Mouse (Mus musculus): ENCODE data around the gene Dazl. TPM values are rescaled to one million over a fixed set of nuclear protein-coding genes. Genes with fewer than 3 reads are reported as not detected.

Gene Dazl
- polyA plus RNA-seq, 1 experiment from 2014 or later: not detected

DNA sequence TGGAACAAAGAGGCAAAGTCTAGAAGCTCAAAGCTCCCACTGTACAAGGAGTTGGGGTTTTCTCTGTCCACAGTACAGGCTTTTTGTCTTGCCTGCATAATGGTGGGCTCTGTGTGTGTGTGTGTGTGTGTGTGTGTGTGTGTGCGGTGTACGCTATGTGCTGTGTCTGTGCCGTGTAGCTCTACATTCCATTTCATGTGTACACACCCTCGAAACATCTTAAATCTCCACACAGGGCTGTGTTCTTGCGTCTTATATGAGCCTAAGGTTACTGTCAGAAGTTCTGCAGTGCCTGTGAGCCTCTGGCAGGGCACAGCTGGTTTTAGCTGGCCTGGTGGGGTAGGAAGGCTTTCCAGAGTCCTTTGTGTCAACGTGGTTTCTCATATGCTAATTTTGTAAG is 46.8 kb downstream of the Dazl start:
- Histone ChIP-seq H3K36me3 (no peaks in the 10 kb centered on the region), H3K27me3 (ENCODE audit: insufficient read depth, poor library complexity, severe bottlenecking) (no peaks in the 10 kb centered on the region), H3K9me3 (no peaks in the 10 kb centered on the region), H3K27ac (no peak overlapping the region), H3K4me1 (replicated peaks) (peaks cover 7% of the 10 kb centered on the region; the same call in 1 of the 2 replicates), H3K4me3 (no peak overlapping the region)
- 83% methylated on average over 6 of the region's 6 CpGs for WGBS
- no peak for DNase-seq (ENCODE audit: low spot score)

DNA sequence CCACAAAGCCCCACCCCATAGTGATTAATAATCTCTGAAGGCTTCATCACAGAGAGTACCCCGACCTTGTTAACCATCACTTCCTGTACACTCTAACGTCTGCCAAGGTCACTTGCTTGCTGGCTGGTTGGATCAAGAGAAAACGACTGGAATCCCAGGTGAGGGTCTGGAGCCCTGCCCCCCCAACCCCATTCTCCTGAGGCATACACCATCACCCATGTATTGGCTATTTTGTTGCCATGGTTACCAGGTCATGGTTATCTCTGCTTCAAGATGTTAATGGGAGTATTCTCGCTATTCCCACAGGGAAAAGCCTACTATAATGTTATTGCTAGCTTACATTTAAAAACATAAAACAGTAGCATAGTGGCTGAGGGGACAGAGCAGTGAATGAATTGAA is 48.8 kb downstream of the Dazl start:
- Histone ChIP-seq H3K27ac (no peak overlapping the region), H3K36me3 (no peaks in the 10 kb centered on the region), H3K4me1 (replicated peaks) (peaks cover 7% of the 10 kb centered on the region; the same call in 1 of the 2 replicates), H3K27me3 (ENCODE audit: insufficient read depth, poor library complexity, severe bottlenecking) (peaks cover 3% of the 10 kb centered on the region; the same call in 1 of the 2 replicates), H3K9me3 (no peaks in the 10 kb centered on the region), H3K4me3 (no peak overlapping the region)
- DNase-seq (ENCODE audit: low spot score): no peak
- 80% methylated on average over 4 of the region's 4 CpGs for WGBS

DNA sequence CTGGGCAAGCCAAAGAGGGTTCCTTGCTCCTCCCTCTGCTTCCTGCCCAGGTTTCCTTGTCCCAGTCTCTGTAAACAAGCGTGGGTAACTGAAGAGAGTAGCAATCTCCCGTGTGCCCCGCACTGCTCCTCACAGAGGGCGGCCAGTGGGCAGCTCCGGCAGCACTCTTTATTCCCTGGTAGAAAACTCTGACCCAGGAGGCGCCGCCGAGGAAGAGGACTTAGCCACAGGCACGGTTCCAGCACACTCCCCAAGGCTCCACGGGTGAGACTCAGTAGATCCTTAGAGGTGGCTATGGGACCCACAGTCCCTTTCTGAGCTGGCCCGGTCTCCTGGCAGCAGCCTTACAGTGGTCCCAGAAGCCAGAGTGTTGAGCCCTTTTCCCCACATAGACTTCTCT is 50.1 kb downstream of the Dazl start:
- Histone ChIP-seq H3K4me1 (replicated peaks) (peaks cover 7% of the 10 kb centered on the region; the same call in 1 of the 2 replicates), H3K27me3 (ENCODE audit: insufficient read depth, poor library complexity, severe bottlenecking) (peaks cover 13% of the 10 kb centered on the region), H3K9me3 (no peaks in the 10 kb centered on the region), H3K36me3 (no peaks in the 10 kb centered on the region), H3K4me3 (no peak overlapping the region), H3K27ac (no peak overlapping the region)
- WGBS: 91% methylated on average over 11 of the region's 11 CpGs
- DNase-seq (ENCODE audit: low spot score): no peak

- 68% methylated on average over 11 of the region's 11 CpGs for WGBS
- 0 out of 2 replicates have a peak overlapping the region, but pooled peaks have one; percentile 78 for H3K27ac ChIP-seq
Measured at GRCm38 (mm10) chr17:50237818-50238610, 55.4 kb downstream of the Dazl start.

GRCm38 (mm10) chr17:50237436-50237709 is 56.1 kb downstream of the Dazl start:
- Histone ChIP-seq H3K9me3 (no peaks in the 10 kb centered on the region), H3K4me3 (peak overlapping the region; percentile 22; the same call in 1 of the 2 replicates), H3K36me3 (no peaks in the 10 kb centered on the region), H3K27me3 (ENCODE audit: insufficient read depth, poor library complexity, severe bottlenecking) (peaks cover 22% of the 10 kb centered on the region), H3K27ac (peak overlapping the region; percentile 78), H3K4me1 (replicated peaks) (peaks cover 23% of the 10 kb centered on the region)
- peak; percentile 85 for DNase-seq (ENCODE audit: low spot score)
- WGBS: 6% methylated on average over 8 of the region's 8 CpGs

More at GRCm38 (mm10) chr17:50237818-50238610, 55.4 kb downstream of the Dazl start:
- H3K9me3 ChIP-seq: no peaks in the 10 kb centered on the region
- H3K4me1 ChIP-seq (replicated peaks): peaks cover 23% of the 10 kb centered on the region
- no peak overlapping the region for H3K4me3 ChIP-seq
- no peaks in the 10 kb centered on the region for H3K36me3 ChIP-seq
- peaks cover 22% of the 10 kb centered on the region for H3K27me3 ChIP-seq (ENCODE audit: insufficient read depth, poor library complexity, severe bottlenecking)
- no peak for DNase-seq (ENCODE audit: low spot score)

- peak overlapping the region; percentile 22; the same call in 1 of the 2 replicates for H3K4me3 ChIP-seq
- no peaks in the 10 kb centered on the region for H3K36me3 ChIP-seq
- peaks cover 23% of the 10 kb centered on the region for H3K4me1 ChIP-seq (replicated peaks)
- WGBS: 24% methylated on average over 9 of the region's 9 CpGs
- no peaks in the 10 kb centered on the region for H3K9me3 ChIP-seq
- H3K27ac ChIP-seq: peak overlapping the region; percentile 78
- peak; percentile 79 for DNase-seq (ENCODE audit: low spot score)
- peaks cover 22% of the 10 kb centered on the region for H3K27me3 ChIP-seq (ENCODE audit: insufficient read depth, poor library complexity, severe bottlenecking)
Measured at GRCm38 (mm10) chr17:50236702-50237435, 56.6 kb downstream of the Dazl start.

- H3K36me3 ChIP-seq: no peaks in the 10 kb centered on the region
- peak overlapping the region; percentile 70 for H3K27ac ChIP-seq
- WGBS: 42% methylated on average over 13 of the region's 13 CpGs
- peaks cover 22% of the 10 kb centered on the region for H3K27me3 ChIP-seq (ENCODE audit: insufficient read depth, poor library complexity, severe bottlenecking)
- H3K4me3 ChIP-seq: no peak overlapping the region
- H3K4me1 ChIP-seq (replicated peaks): peaks cover 23% of the 10 kb centered on the region
- peak; percentile 16 for DNase-seq (ENCODE audit: low spot score)
- H3K9me3 ChIP-seq: no peaks in the 10 kb centered on the region
Measured at GRCm38 (mm10) chr17:50235943-50236701, 57.3 kb downstream of the Dazl start.

- no peak for DNase-seq (ENCODE audit: low spot score)
- Histone ChIP-seq H3K4me3 (no peak overlapping the region), H3K27me3 (ENCODE audit: insufficient read depth, poor library complexity, severe bottlenecking) (peaks cover 14% of the 10 kb centered on the region), H3K36me3 (no peaks in the 10 kb centered on the region), H3K9me3 (no peaks in the 10 kb centered on the region), H3K4me1 (replicated peaks) (peaks cover 23% of the 10 kb centered on the region), H3K27ac (no peak overlapping the region)
- WGBS: 93% methylated on average over 5 of the region's 5 CpGs
Measured at GRCm38 (mm10) chr17:50233956-50234355, 59.5 kb downstream of the Dazl start.

GRCm38 (mm10) chr17:50232821-50233220 is 60.6 kb downstream of the Dazl start:
- 92% methylated on average over 11 of the region's 11 CpGs for WGBS
- Histone ChIP-seq H3K4me3 (no peak overlapping the region), H3K36me3 (no peaks in the 10 kb centered on the region), H3K4me1 (replicated peaks) (peaks cover 23% of the 10 kb centered on the region), H3K9me3 (no peaks in the 10 kb centered on the region), H3K27me3 (ENCODE audit: insufficient read depth, poor library complexity, severe bottlenecking) (peaks cover 3% of the 10 kb centered on the region), H3K27ac (no peak overlapping the region)
- DNase-seq (ENCODE audit: low spot score): no peak

DNA sequence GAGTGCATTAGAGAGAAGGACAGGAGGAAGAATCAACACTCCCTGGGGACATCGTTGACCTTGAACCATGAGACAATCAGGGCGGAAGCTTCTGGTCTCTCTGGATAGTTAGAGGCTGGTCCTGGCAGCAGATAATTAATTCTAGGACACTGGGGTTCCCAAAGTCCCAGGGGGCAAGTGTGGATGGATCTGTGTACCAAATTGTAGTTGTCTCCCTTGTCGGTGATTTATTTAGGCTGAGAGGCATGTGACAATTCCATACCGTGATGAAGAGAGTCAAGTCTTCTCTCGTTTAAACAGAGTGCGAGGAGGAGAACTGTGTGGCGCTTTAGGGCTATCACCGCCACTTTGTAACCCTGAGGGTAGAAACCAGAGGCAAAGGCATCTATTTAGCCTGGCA is 62.2 kb downstream of the Dazl start:
- H3K4me1 ChIP-seq (replicated peaks): peaks cover 9% of the 10 kb centered on the region
- DNase-seq (ENCODE audit: low spot score): no peak
- no peak overlapping the region for H3K27ac ChIP-seq
- peaks cover 2% of the 10 kb centered on the region; the same call in 1 of the 2 replicates for H3K27me3 ChIP-seq (ENCODE audit: insufficient read depth, poor library complexity, severe bottlenecking)
- H3K4me3 ChIP-seq: no peak overlapping the region
- no peaks in the 10 kb centered on the region for H3K36me3 ChIP-seq
- 87% methylated on average over 8 of the region's 8 CpGs for WGBS
- no peaks in the 10 kb centered on the region for H3K9me3 ChIP-seq

GRCm38 (mm10) chr17:50229534-50229933 is 63.9 kb downstream of the Dazl start:
- no peaks in the 10 kb centered on the region for H3K4me1 ChIP-seq (replicated peaks)
- H3K27me3 ChIP-seq (ENCODE audit: insufficient read depth, poor library complexity, severe bottlenecking): peaks cover 2% of the 10 kb centered on the region; the same call in 1 of the 2 replicates
- DNase-seq (ENCODE audit: low spot score): no peak
- 89% methylated on average over 4 of the region's 4 CpGs for WGBS
- no peak overlapping the region for H3K27ac ChIP-seq
- no peaks in the 10 kb centered on the region for H3K36me3 ChIP-seq
- H3K9me3 ChIP-seq: no peaks in the 10 kb centered on the region
- no peak overlapping the region for H3K4me3 ChIP-seq

All from hindbrain, embryonic 10.5 days (tissue).